Mouse (Mus musculus): ENCODE measurements around the gene Kansl3. TPM values are rescaled to one million over a fixed set of nuclear protein-coding genes. Genes with fewer than 3 reads are reported as not detected.

Kansl3 gene
- 23.6 TPM for polyA plus RNA-seq (2012; fragmentation: generic; extraction: Trizol)
- long read RNA-seq, experiment 1, partial matches to known transcripts: 10 of 15 reads
- long read RNA-seq, experiment 1, other reads (novel, unspliced or antisense): 4 of 15 reads
- long read RNA-seq, experiment 2, full-length matches to known transcripts: 43 of 135 reads
- long read RNA-seq, experiment 2, partial matches to known transcripts: 17 of 135 reads
- long read RNA-seq, experiment 2, other reads (novel, unspliced or antisense): 75 of 135 reads

- peak within 1 kb of the TSS; percentile 72 for H3K4me3 ChIP-seq (ENCODE audit: insufficient read depth, poor library complexity, severe bottlenecking)
- no peak for TF ChIP-seq CTCF (IDR thresholded peaks at IDR 0.05; ENCODE audit: control insufficient read depth, insufficient read depth, insufficient read length)
- no peak for TF ChIP-seq MAX (IDR thresholded peaks at IDR 0.05)
- no peak for TF ChIP-seq MYOD1 (IDR thresholded peaks at IDR 0.05; ENCODE audit: control insufficient read depth, insufficient read length, low read depth)
- no peak for TF ChIP-seq FOSL1 (IDR thresholded peaks at IDR 0.05; ENCODE audit: insufficient read depth, low read length, poor library complexity, severe bottlenecking)
- no peak for TF ChIP-seq CEBPB (IDR thresholded peaks at IDR 0.05; ENCODE audit: low read depth)
- no peak for TF ChIP-seq USF1 (IDR thresholded peaks at IDR 0.05; ENCODE audit: low read depth)
- no peak for TF ChIP-seq MYOG (IDR thresholded peaks at IDR 0.05; ENCODE audit: control insufficient read depth, extremely low read depth, insufficient read length)
Observed at GRCm38 (mm10) chr1:36368969-36369645, at the start of gene Kansl3. TSS of gene Kansl3 (minus strand) at chr1:36369181.

GRCm38 (mm10) chr1:36404531-36404930 is 35.5 kb upstream of the Kansl3 start:
- Histone ChIP-seq H3ac (ENCODE audit: control insufficient read depth, insufficient read length, low read depth) (no peak overlapping the region), H3K36me3 (ENCODE audit: control insufficient read depth, insufficient read depth) (no peaks in the 10 kb centered on the region), H3K79me2 (ENCODE audit: control insufficient read depth, insufficient read depth) (no peaks in the 10 kb centered on the region), H3K27me3 (ENCODE audit: control insufficient read depth, insufficient read depth, insufficient read length) (no peaks in the 10 kb centered on the region), H3K79me3 (ENCODE audit: low read depth) (no peaks in the 10 kb centered on the region), H3K4me3 (ENCODE audit: insufficient read depth, poor library complexity, severe bottlenecking) (no peak overlapping the region)
- TF ChIP-seq MYOD1 (IDR thresholded peaks at IDR 0.05; ENCODE audit: control insufficient read depth, insufficient read length, low read depth) (no peak), MYOG (IDR thresholded peaks at IDR 0.05; ENCODE audit: control insufficient read depth, extremely low read depth, insufficient read length) (no peak), CEBPB (IDR thresholded peaks at IDR 0.05; ENCODE audit: low read depth) (no peak), MAX (IDR thresholded peaks at IDR 0.05) (no peak), FOSL1 (IDR thresholded peaks at IDR 0.05; ENCODE audit: insufficient read depth, low read length, poor library complexity, severe bottlenecking) (no peak), USF1 (IDR thresholded peaks at IDR 0.05; ENCODE audit: low read depth) (no peak), CTCF (IDR thresholded peaks at IDR 0.05; ENCODE audit: control insufficient read depth, insufficient read depth, insufficient read length) (no peak)

More at GRCm38 (mm10) chr1:36368969-36369645, at the start of gene Kansl3:
- Histone ChIP-seq H3K79me3 (ENCODE audit: low read depth) (peaks cover 40% of the 10 kb centered on the region), H3K36me3 (ENCODE audit: control insufficient read depth, insufficient read depth) (peaks cover 37% of the 10 kb centered on the region), H3ac (ENCODE audit: control insufficient read depth, insufficient read length, low read depth) (peak within 1 kb of the TSS; percentile 86), H3K27me3 (ENCODE audit: control insufficient read depth, insufficient read depth, insufficient read length) (no peaks in the 10 kb centered on the region), H3K79me2 (ENCODE audit: control insufficient read depth, insufficient read depth) (peaks cover 48% of the 10 kb centered on the region)

GRCm38 (mm10) chr1:36401509-36401908 is 32.5 kb upstream of the Kansl3 start:
- Histone ChIP-seq H3K36me3 (ENCODE audit: control insufficient read depth, insufficient read depth) (no peaks in the 10 kb centered on the region), H3K79me2 (ENCODE audit: control insufficient read depth, insufficient read depth) (no peaks in the 10 kb centered on the region), H3K4me3 (ENCODE audit: insufficient read depth, poor library complexity, severe bottlenecking) (no peak overlapping the region), H3K27me3 (ENCODE audit: control insufficient read depth, insufficient read depth, insufficient read length) (no peaks in the 10 kb centered on the region), H3ac (ENCODE audit: control insufficient read depth, insufficient read length, low read depth) (no peak overlapping the region), H3K79me3 (ENCODE audit: low read depth) (no peaks in the 10 kb centered on the region)
- TF ChIP-seq MYOG (IDR thresholded peaks at IDR 0.05; ENCODE audit: control insufficient read depth, extremely low read depth, insufficient read length): no peak
- no peak for TF ChIP-seq MAX (IDR thresholded peaks at IDR 0.05)
- TF ChIP-seq CEBPB (IDR thresholded peaks at IDR 0.05; ENCODE audit: low read depth): no peak
- no peak for TF ChIP-seq CTCF (IDR thresholded peaks at IDR 0.05; ENCODE audit: control insufficient read depth, insufficient read depth, insufficient read length)
- no peak for TF ChIP-seq MYOD1 (IDR thresholded peaks at IDR 0.05; ENCODE audit: control insufficient read depth, insufficient read length, low read depth)
- TF ChIP-seq USF1 (IDR thresholded peaks at IDR 0.05; ENCODE audit: low read depth): no peak

GRCm38 (mm10) chr1:36397041-36397440 is 28.1 kb upstream of the Kansl3 start:
- Histone ChIP-seq H3ac (ENCODE audit: control insufficient read depth, insufficient read length, low read depth) (no peak overlapping the region), H3K79me3 (ENCODE audit: low read depth) (no peaks in the 10 kb centered on the region), H3K79me2 (ENCODE audit: control insufficient read depth, insufficient read depth) (no peaks in the 10 kb centered on the region), H3K4me3 (ENCODE audit: insufficient read depth, poor library complexity, severe bottlenecking) (no peak overlapping the region), H3K27me3 (ENCODE audit: control insufficient read depth, insufficient read depth, insufficient read length) (peaks cover 16% of the 10 kb centered on the region), H3K36me3 (ENCODE audit: control insufficient read depth, insufficient read depth) (no peaks in the 10 kb centered on the region)
- TF ChIP-seq MAX (IDR thresholded peaks at IDR 0.05) (no peak), CEBPB (IDR thresholded peaks at IDR 0.05; ENCODE audit: low read depth) (no peak), CTCF (IDR thresholded peaks at IDR 0.05; ENCODE audit: control insufficient read depth, insufficient read depth, insufficient read length) (no peak), MYOG (IDR thresholded peaks at IDR 0.05; ENCODE audit: control insufficient read depth, extremely low read depth, insufficient read length) (no peak), MYOD1 (IDR thresholded peaks at IDR 0.05; ENCODE audit: control insufficient read depth, insufficient read length, low read depth) (no peak), FOSL1 (IDR thresholded peaks at IDR 0.05; ENCODE audit: insufficient read depth, low read length, poor library complexity, severe bottlenecking) (no peak), USF1 (IDR thresholded peaks at IDR 0.05; ENCODE audit: low read depth) (no peak)

GRCm38 (mm10) chr1:36379582-36379981 is 10.6 kb upstream of the Kansl3 start:
- no peak for TF ChIP-seq USF1 (IDR thresholded peaks at IDR 0.05; ENCODE audit: low read depth)
- TF ChIP-seq CTCF (IDR thresholded peaks at IDR 0.05; ENCODE audit: control insufficient read depth, insufficient read depth, insufficient read length): no peak
- no peak for TF ChIP-seq MYOD1 (IDR thresholded peaks at IDR 0.05; ENCODE audit: control insufficient read depth, insufficient read length, low read depth)
- no peak for TF ChIP-seq CEBPB (IDR thresholded peaks at IDR 0.05; ENCODE audit: low read depth)
- TF ChIP-seq FOSL1 (IDR thresholded peaks at IDR 0.05; ENCODE audit: insufficient read depth, low read length, poor library complexity, severe bottlenecking): no peak
- TF ChIP-seq MAX (IDR thresholded peaks at IDR 0.05): no peak
- TF ChIP-seq MYOG (IDR thresholded peaks at IDR 0.05; ENCODE audit: control insufficient read depth, extremely low read depth, insufficient read length): no peak
- Histone ChIP-seq H3K79me3 (ENCODE audit: low read depth) (no peaks in the 10 kb centered on the region), H3K27me3 (ENCODE audit: control insufficient read depth, insufficient read depth, insufficient read length) (peaks cover 13% of the 10 kb centered on the region), H3K36me3 (ENCODE audit: control insufficient read depth, insufficient read depth) (no peaks in the 10 kb centered on the region), H3ac (ENCODE audit: control insufficient read depth, insufficient read length, low read depth) (no peak overlapping the region), H3K79me2 (ENCODE audit: control insufficient read depth, insufficient read depth) (no peaks in the 10 kb centered on the region), H3K4me3 (ENCODE audit: insufficient read depth, poor library complexity, severe bottlenecking) (no peak overlapping the region)

Measured in C2C12 (cell line).